Mouse (Mus musculus) embryonic facial prominence, embryonic 12.5 days (tissue): Measurements from ENCODE around the gene Nacad. TPM values are rescaled to one million over a fixed set of nuclear protein-coding genes. Genes with fewer than 3 reads are reported as not detected.

Experiments
- polyA plus RNA-seq: library from polyadenylated mRNA; unstranded; fragments of >200 nt; fragmentation: Nextera tagmentation; extraction: Ambion mirVana; gene quantifications from 2 replicates; pipeline ENCODE4 v1.2.1, GENCODE M21; 2016

Nacad gene
- polyA plus RNA-seq, 1 experiment from 2014 or later: 10.0 TPM

Other genes with a start within 250 kb of the Nacad start
- 11.9 and 12.5 TPM in 2 replicates for gene Zmiz2, start 217.0 kb downstream of the Nacad start, polyA plus RNA-seq
- gene Ppia, start 190.6 kb downstream of the Nacad start, polyA plus RNA-seq: 5,090 and 5,096 TPM in 2 replicates
- 693 and 728 TPM in 2 replicates for gene H2afv, start 161.6 kb downstream of the Nacad start, polyA plus RNA-seq
- gene Purb, start 130.1 kb downstream of the Nacad start, polyA plus RNA-seq: 19.5 and 21.7 TPM in 2 replicates
- gene Myo1g, start 85.1 kb downstream of the Nacad start, polyA plus RNA-seq: 0.75 and 1.1 TPM in 2 replicates
- 90.6 and 96.0 TPM in 2 replicates for gene Ccm2, start 59.2 kb downstream of the Nacad start, polyA plus RNA-seq
- gene Tbrg4, start 20.0 kb upstream of the Nacad start, polyA plus RNA-seq: 43.0 and 43.8 TPM in 2 replicates
- not detected in 2 replicates for gene Wap, start 32.6 kb upstream of the Nacad start, polyA plus RNA-seq
- 5.5 and 7.3 TPM in 2 replicates for gene Ramp3, start 52.5 kb upstream of the Nacad start, polyA plus RNA-seq
- gene Gm11983, start 231.6 kb upstream of the Nacad start, polyA plus RNA-seq: not detected in 2 replicates